Mouse (Mus musculus): ENCODE data around the gene Irx2. TPM values are rescaled to one million over a fixed set of nuclear protein-coding genes. Genes with fewer than 3 reads are reported as not detected.

The Irx2 gene
- 1 to 10 TPM; 3.7 to 5.7 TPM for total RNA-seq (2021)
- long read RNA-seq, experiment 1, partial matches to known transcripts = 0 of 3 reads
- long read RNA-seq, experiment 1, other reads (novel, unspliced or antisense) = 0 of 3 reads
- long read RNA-seq, experiment 2 = 0 reads

- DNase-seq = peak; percentile 76 to 90
Measured at GRCm38 (mm10) chr13:72628462-72628916, at the start of gene Irx2. Irx2 (plus strand) TSS chr13:72628820.

GRCm38 (mm10) chr13:72581276-72581675 is 47.3 kb upstream of the Irx2 start:
- no peak for DNase-seq

GRCm38 (mm10) chr13:72592526-72592925 is 36.1 kb upstream of the Irx2 start:
- DNase-seq = no peak

- no peak for DNase-seq
Measured at GRCm38 (mm10) chr13:72593310-72593709, 35.3 kb upstream of the Irx2 start.

- no peak for DNase-seq
Measured at GRCm38 (mm10) chr13:72593710-72594111, 34.9 kb upstream of the Irx2 start.

GRCm38 (mm10) chr13:72599254-72599653 is 29.4 kb upstream of the Irx2 start:
- DNase-seq = no peak

GRCm38 (mm10) chr13:72608706-72609105 is 19.9 kb upstream of the Irx2 start:
- DNase-seq = no peak

GRCm38 (mm10) chr13:72610277-72610676 is 18.3 kb upstream of the Irx2 start:
- DNase-seq = no peak

GRCm38 (mm10) chr13:72623926-72624846 is 4.4 kb upstream of the Irx2 start:
- peak; percentile 43 to 44 for DNase-seq

- no peak for DNase-seq
Measured at GRCm38 (mm10) chr13:72624847-72625170, 3.8 kb upstream of the Irx2 start.

GRCm38 (mm10) chr13:72625236-72625950 is 3.2 kb upstream of the Irx2 start:
- DNase-seq = peak in 1 of 2 experiments; percentile 18

- peak in 1 of 2 experiments; percentile 33 for DNase-seq
Measured at GRCm38 (mm10) chr13:72627391-72628321, 964 bp upstream of the Irx2 start.

- peak in 1 of 2 experiments; percentile 30 for DNase-seq
Measured at GRCm38 (mm10) chr13:72628935-72629631, 463 bp downstream of the Irx2 start.

- peak in 1 of 2 experiments; percentile 31 for DNase-seq
Measured at GRCm38 (mm10) chr13:72629806-72630205, 1.2 kb downstream of the Irx2 start.

GRCm38 (mm10) chr13:72630501-72631372 is 2.1 kb downstream of the Irx2 start:
- peak in 1 of 2 experiments; percentile 5 for DNase-seq

- DNase-seq = peak in 1 of 2 experiments; percentile 13
Measured at GRCm38 (mm10) chr13:72631373-72632021, 2.9 kb downstream of the Irx2 start.

GRCm38 (mm10) chr13:72632361-72632760 is 3.7 kb downstream of the Irx2 start:
- DNase-seq = no peak

- no peak for DNase-seq
Measured at GRCm38 (mm10) chr13:72633097-72633496, 4.5 kb downstream of the Irx2 start.

GRCm38 (mm10) chr13:72634752-72635315 is 6.2 kb downstream of the Irx2 start:
- no peak for DNase-seq
